Mouse (Mus musculus) brain, embryonic 14.5 days (tissue): ENCODE measurements around the gene Slc38a4.

Experiments used
- CTCF ChIP-seq: fragments of 200-500 bp; IDR thresholded peaks from 2 replicates; pipeline ENCODE4 v1.5.1; 2012; ENCODE audit warnings: inconsistent platforms, mild to moderate bottlenecking, moderate library complexity, borderline replicate concordance; ENCODE audit not compliant: insufficient read depth, insufficient read length; ENCODE audit errors: extremely low read depth
- POLR2A ChIP-seq: fragments of 200-500 bp; IDR thresholded peaks from 2 replicates; pipeline ENCODE4 v1.6.1; 2012; ENCODE audit warnings: mild to moderate bottlenecking, inconsistent platforms, borderline replicate concordance; ENCODE audit not compliant: poor library complexity, insufficient read depth, insufficient read length, severe bottlenecking; ENCODE audit errors: extremely low read depth

- TF ChIP-seq CTCF (no peak), POLR2A (no peak)
These were observed 99.1 kb downstream of the Slc38a4 start for GRCm38 (mm10) chr15:96956699-96957098.
